Mouse (Mus musculus) midbrain, embryonic 14.5 days (tissue): ENCODE measurements around the gene Acaca. TPM values are rescaled to one million over a fixed set of nuclear protein-coding genes. Genes with fewer than 3 reads are reported as not detected.

ENCODE experiments used
- ATAC-seq: fragments of 200-750 bp; cut with Nextera tagmentation; 2 replicates; pipeline ENCODE4 v1.8.0; 2017; ENCODE audit warnings: moderate number of reproducible peaks, moderate library complexity; ENCODE audit not compliant: low FRiP score, low TSS enrichment
- DNase-seq: peaks from one replicate; pipeline ENCODE4 v3.0.0-alpha.2; 2015
- H3K27ac ChIP-seq: fragments of 300-500 bp; sonication (generic); replicated peaks from 2 replicates; pipeline ENCODE4 v1.5.1; 2014; ENCODE audit warnings: mild to moderate bottlenecking, low read depth, low read length, moderate library complexity
- H3K27me3 ChIP-seq: fragments of 300-500 bp; sonication (generic); 2 replicates; pipeline ENCODE4 v1.6.1; 2014; ENCODE audit warnings: low read length, control low read depth, mixed read lengths; ENCODE audit not compliant: control insufficient read depth, insufficient read depth
- H3K36me3 ChIP-seq: fragments of 300-500 bp; sonication (generic); 2 replicates; pipeline ENCODE4 v1.6.1; 2014; ENCODE audit warnings: low read length, control low read depth; ENCODE audit not compliant: control insufficient read depth, insufficient read depth
- H3K4me1 ChIP-seq: fragments of 300-500 bp; sonication (generic); 2 replicates; pipeline ENCODE4 v1.6.1; 2014; ENCODE audit warnings: mild to moderate bottlenecking, antibody characterized with exemption, low read length, control low read depth; ENCODE audit not compliant: control insufficient read depth, insufficient read depth
- H3K4me2 ChIP-seq: fragments of 300-500 bp; sonication (generic); 2 replicates; pipeline ENCODE4 v1.6.1; 2014; ENCODE audit warnings: mild to moderate bottlenecking, low read length, moderate library complexity
- H3K4me3 ChIP-seq: fragments of 300-500 bp; sonication (generic); replicated peaks from 2 replicates; pipeline ENCODE4 v1.5.1; 2014; ENCODE audit warnings: low read depth, low read length
- H3K9ac ChIP-seq: fragments of 300-500 bp; sonication (generic); replicated peaks from 2 replicates; pipeline ENCODE4 v1.6.1; 2014; ENCODE audit warnings: mild to moderate bottlenecking, low read length, moderate library complexity
- H3K9me3 ChIP-seq: fragments of 300-500 bp; sonication (generic); 2 replicates; pipeline ENCODE4 v1.6.1; 2016; ENCODE audit warnings: low read length, control low read depth, mixed read lengths; ENCODE audit not compliant: control insufficient read depth
- WGBS: fragments of 180-500 bp; shearing (Covaris S2); extraction: QIAGEN DNeasy Blood & Tissue Kit; methylation state at CpG from one replicate; pipeline ENCODE4 v1.1.7; 2014; 5-methylcytosine and 5-hydroxymethylcytosine counted together
- polyA plus RNA-seq: library from polyadenylated mRNA; unstranded; fragments of >200 nt; fragmentation: Nextera tagmentation; extraction: Ambion mirVana; gene quantifications from 2 replicates; pipeline ENCODE4 v1.2.1, GENCODE M21; 2014

The Acaca gene
- polyA plus RNA-seq, result 33.4 and 40.8 TPM in 2 replicates

DNA sequence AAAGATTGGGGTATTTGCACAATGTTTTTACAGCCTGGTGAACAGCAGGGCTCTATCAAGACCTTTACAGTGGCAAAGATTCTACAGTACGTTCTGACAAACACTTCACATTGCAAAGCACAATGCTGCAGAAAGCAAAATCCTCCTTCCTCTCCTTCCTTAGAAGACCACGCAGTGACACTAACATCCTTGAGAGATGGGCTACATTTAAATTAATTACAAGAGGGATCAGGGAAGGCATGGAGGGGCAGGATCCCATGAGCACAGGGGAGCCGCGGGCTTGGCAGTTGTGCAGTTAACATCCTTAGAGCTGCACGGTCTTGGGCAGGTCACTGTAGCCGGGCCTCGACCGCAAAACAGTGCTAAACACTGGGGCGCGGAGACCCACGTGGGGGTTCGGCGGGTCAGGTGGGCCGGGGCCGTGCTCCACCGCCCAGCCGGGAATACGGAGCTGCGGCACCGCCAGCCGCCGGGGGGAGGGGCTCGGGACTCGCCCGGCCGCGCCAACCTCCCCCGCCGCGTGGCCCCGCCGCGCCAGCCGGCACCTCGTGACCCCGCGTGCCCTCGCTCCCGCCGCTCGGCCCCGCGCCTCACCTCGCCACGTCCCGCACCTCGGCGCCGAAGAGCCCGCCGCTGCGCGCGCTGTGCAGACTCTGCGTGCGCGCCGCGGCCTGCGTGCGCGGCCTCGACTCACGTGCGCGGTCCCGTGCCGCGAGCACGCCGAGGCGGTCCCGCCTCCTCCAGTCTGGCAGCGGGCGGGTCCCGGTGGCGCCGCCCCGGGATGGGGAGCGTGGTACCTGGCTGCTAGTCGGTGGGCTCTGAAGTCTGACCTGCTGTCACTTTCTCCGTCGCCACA, at the start of gene Acaca, which contains the start of gene Tada2a:
Gene Acaca, plus strand, starts transcription at position 730 of the 856 bp plus-strand sequence.
Gene Tada2a, minus strand, starts transcription at position 658 of the 856 bp plus-strand sequence.
- ATAC-seq, result peak; percentile 93
- peak within 1 kb of the TSS; percentile 65 for H3K4me2 ChIP-seq
- peak; percentile 95 for DNase-seq
- H3K4me3 ChIP-seq, result peak within 1 kb of the TSS; percentile 61
- peaks cover 23% of the 10 kb centered on the region; the same call in 1 of the 2 replicates for H3K36me3 ChIP-seq
- no peaks in the 10 kb centered on the region for H3K9me3 ChIP-seq
- peak within 1 kb of the TSS; percentile 78 for H3K27ac ChIP-seq
- H3K27me3 ChIP-seq, result no peaks in the 10 kb centered on the region
- H3K4me1 ChIP-seq, result peaks cover 18% of the 10 kb centered on the region; the same call in 1 of the 2 replicates
- H3K9ac ChIP-seq, result peak within 1 kb of the TSS; percentile 78
- WGBS, result under 1% methylated on average over 82 of the region's 83 CpGs

DNA sequence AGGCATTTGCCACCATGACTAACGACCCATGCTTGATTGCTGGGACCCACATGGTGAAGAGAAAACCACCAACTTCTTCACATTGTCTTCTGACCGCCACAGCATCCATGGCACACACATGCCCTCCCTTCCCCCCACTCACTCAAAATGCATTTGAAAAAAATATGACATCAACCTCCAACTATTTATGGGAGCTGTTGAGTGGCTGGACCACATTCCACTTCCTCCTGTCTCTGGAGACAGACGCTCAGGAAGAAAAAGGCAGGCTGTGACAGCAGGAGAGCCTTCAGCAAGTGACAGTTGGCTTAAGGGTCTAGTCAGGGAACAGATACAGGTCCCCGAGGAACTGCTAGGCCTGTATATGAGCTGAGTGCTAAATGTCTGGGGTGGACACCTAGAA, 49.6 kb upstream of the Acaca start:
- 89% methylated on average over 4 of the region's 4 CpGs for WGBS

DNA sequence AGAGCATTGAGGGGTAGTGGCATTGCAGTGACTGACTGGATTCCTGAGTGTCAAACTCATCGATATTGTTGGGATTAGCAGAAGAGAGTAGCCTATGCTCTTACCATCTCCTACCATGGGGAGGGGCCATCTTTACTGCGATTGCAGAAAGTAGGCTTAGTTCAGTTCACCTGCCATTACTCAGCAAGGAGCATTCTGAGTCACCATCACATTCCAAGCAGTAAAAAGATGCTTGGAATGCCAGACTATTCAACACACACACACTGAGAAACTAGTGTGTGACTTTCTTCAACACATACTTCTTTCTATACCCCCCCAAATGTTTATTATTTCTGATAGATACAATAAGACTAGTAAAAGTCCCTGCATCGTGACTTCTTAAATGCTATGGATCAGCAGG, 49.1 kb upstream of the Acaca start:
- H3K9me3 ChIP-seq, result no peaks in the 10 kb centered on the region
- H3K27ac ChIP-seq, result no peak overlapping the region
- DNase-seq (no peak), ATAC-seq (no peak)
- 93% methylated on average over 3 of the region's 3 CpGs for WGBS
- H3K9ac ChIP-seq, result no peak overlapping the region
- no peaks in the 10 kb centered on the region for H3K27me3 ChIP-seq
- H3K4me1 ChIP-seq, result no peaks in the 10 kb centered on the region
- no peak overlapping the region for H3K4me2 ChIP-seq
- H3K36me3 ChIP-seq, result peaks cover 40% of the 10 kb centered on the region
- no peak overlapping the region for H3K4me3 ChIP-seq

More for the DNA sequence above, 49.6 kb upstream of the Acaca start:
- Histone ChIP-seq H3K4me1 (no peaks in the 10 kb centered on the region), H3K27ac (no peak overlapping the region), H3K9me3 (no peaks in the 10 kb centered on the region), H3K36me3 (peaks cover 38% of the 10 kb centered on the region), H3K9ac (no peak overlapping the region), H3K4me2 (no peak overlapping the region), H3K27me3 (no peaks in the 10 kb centered on the region), H3K4me3 (no peak overlapping the region)
- no peak for DNase-seq
- ATAC-seq, result no peak

DNA sequence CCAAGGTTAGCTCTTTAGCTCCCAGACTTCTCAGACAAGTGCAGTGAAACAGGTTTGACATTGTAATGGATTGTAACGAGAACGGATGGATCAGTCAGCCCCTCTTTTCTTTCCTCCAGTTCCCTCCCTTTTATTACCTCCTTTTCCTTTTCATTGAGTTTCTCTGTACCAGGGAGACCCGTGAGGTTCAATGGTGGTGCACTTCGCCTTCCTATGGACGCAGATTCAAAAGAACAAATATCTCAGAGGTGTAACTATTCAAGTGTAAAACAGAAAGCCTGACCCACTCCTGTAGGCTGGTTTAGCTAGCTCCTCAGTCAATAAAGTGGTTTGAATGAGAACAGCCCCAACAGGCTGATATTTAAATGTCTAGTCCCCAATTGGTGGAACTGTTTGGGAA, 47.6 kb upstream of the Acaca start:
- no peaks in the 10 kb centered on the region for H3K27me3 ChIP-seq
- no peaks in the 10 kb centered on the region for H3K4me1 ChIP-seq
- H3K4me3 ChIP-seq, result no peak overlapping the region
- H3K4me2 ChIP-seq, result no peak overlapping the region
- H3K36me3 ChIP-seq, result peaks cover 44% of the 10 kb centered on the region
- ATAC-seq, result no peak
- 92% methylated on average over 5 of the region's 5 CpGs for WGBS
- no peak overlapping the region for H3K27ac ChIP-seq
- no peaks in the 10 kb centered on the region for H3K9me3 ChIP-seq
- no peak for DNase-seq
- H3K9ac ChIP-seq, result no peak overlapping the region

DNA sequence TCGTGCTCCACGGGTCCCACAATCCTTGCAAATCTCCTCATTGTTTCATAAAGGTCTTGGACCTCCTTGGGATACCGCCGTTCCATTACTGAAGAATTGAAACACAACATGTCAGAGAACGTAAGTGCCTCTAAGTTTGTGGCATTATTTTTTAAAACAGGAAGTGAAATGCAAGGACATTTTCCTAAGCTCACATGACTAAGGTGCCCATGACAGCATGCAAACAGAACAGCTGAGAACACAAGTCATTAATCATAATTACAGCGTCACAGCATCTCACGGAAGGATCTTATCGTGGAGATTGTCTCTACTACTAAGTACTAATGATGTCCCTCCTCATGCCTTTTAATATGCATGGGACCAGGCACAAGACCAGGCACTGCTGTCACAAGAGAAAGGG, 38.9 kb upstream of the Acaca start:
- Histone ChIP-seq H3K4me2 (no peak overlapping the region), H3K27ac (no peak overlapping the region), H3K36me3 (peaks cover 56% of the 10 kb centered on the region), H3K9me3 (no peaks in the 10 kb centered on the region), H3K4me1 (no peaks in the 10 kb centered on the region), H3K4me3 (no peak overlapping the region), H3K27me3 (no peaks in the 10 kb centered on the region), H3K9ac (no peak overlapping the region)
- DNase-seq (no peak), ATAC-seq (no peak)
- 92% methylated on average over 8 of the region's 8 CpGs for WGBS

DNA sequence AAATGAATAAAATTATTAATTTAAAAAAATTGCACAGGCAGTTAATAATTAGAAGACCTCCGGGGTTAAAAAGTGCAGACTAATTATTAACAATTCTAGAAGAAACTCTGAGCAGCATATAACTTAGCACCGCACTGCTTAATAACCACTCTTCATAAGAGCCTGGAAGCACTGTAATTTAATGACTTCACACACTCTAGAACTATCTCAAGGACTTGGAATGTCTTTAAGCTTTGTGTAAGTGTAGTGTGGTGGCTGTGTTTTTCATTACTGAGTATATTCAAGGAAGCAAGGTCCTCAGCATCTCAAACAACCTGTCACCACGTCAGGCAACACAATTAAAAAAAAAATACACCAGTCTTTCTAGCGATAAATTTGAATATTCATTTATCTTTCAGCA, 34.4 kb upstream of the Acaca start:
- H3K9ac ChIP-seq, result no peak overlapping the region
- DNase-seq, result no peak
- peaks cover 41% of the 10 kb centered on the region for H3K36me3 ChIP-seq
- ATAC-seq, result no peak
- H3K4me1 ChIP-seq, result no peaks in the 10 kb centered on the region
- no peak overlapping the region for H3K4me2 ChIP-seq
- no peaks in the 10 kb centered on the region for H3K27me3 ChIP-seq
- 82% methylated on average over 4 of the region's 4 CpGs for WGBS
- no peaks in the 10 kb centered on the region for H3K9me3 ChIP-seq
- H3K4me3 ChIP-seq, result no peak overlapping the region
- no peak overlapping the region for H3K27ac ChIP-seq

DNA sequence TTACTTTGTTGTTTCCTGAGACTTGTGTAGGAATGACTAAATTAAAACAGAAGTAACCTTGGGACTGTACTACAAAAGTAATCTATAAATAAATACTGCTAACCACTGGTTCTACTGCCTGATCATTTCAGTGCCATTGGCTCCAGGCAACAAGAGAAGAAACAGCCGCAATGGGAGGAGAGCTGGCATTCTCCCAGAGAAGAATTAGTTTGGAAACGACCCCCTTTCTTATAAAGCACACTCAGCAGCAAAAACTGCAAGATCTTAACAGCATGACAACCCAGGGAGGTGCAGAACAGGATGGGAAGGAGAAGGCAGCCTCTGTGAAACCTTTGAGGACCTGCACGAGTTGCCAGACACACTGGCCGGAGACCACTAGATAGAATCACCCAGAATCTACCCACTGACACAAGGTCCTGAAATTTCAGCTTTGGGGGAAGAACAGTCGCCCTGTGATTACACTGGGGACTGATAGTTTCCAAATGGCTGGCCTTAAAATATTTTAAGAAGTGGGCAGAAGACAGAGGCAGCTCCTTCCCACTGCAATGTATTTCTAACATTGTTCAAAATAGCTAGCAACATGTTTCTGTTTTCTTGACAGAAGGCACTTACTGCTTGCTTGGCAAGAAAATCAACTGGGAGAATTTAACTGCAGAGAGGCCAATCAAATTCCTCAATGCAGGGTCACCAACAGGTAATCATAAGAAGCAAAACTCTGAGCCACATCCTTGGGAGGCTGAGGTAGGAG, 32.0 kb upstream of the Acaca start:
- Histone ChIP-seq H3K27ac (no peak overlapping the region), H3K4me3 (no peak overlapping the region), H3K36me3 (peaks cover 46% of the 10 kb centered on the region), H3K4me2 (no peak overlapping the region), H3K4me1 (no peaks in the 10 kb centered on the region), H3K27me3 (no peaks in the 10 kb centered on the region), H3K9me3 (no peaks in the 10 kb centered on the region), H3K9ac (no peak overlapping the region)
- DNase-seq (no peak), ATAC-seq (no peak)
- 83% methylated on average over 5 of the region's 5 CpGs for WGBS

DNA sequence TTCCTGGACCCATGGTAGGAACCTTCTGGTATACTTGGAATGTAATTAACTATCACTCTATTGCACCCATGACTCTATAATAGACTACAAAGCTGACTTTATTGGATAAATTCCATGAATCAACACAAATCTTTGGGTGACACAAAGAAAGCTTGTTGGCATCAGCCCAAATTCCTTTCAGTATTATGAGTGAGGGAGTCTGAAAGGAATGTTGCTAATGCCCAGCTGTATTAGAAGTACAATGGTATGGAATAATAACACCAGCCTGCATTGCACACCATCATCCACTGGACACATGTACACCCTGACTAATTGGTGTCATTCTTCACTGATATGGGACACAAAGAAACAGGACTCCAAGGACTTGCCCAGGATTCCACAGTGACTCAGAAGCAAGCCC, 28.3 kb upstream of the Acaca start:
- Histone ChIP-seq H3K9ac (no peak overlapping the region), H3K4me2 (no peak overlapping the region), H3K4me1 (no peaks in the 10 kb centered on the region), H3K27ac (no peak overlapping the region), H3K36me3 (peaks cover 70% of the 10 kb centered on the region), H3K4me3 (no peak overlapping the region), H3K9me3 (no peaks in the 10 kb centered on the region), H3K27me3 (no peaks in the 10 kb centered on the region)
- DNase-seq (peak; percentile 25), ATAC-seq (no peak)
